Mouse (Mus musculus) neural tube, embryonic 14.5 days (tissue): ENCODE measurements around the gene Irf8. TPM values are rescaled to one million over a fixed set of nuclear protein-coding genes. Genes with fewer than 3 reads are reported as not detected.

Experiments
- ATAC-seq: fragments of 200-750 bp; cut with Nextera tagmentation; 2 replicates; pipeline ENCODE4 v1.8.0; 2017; ENCODE audit warnings: low read depth, mild to moderate bottlenecking, moderate TSS enrichment, moderate library complexity
- H3K27ac ChIP-seq: fragments of 300-500 bp; sonication (generic); 2 replicates; pipeline ENCODE4 v1.5.1; 2014; ENCODE audit warnings: low read depth, mild to moderate bottlenecking, control low read depth, low read length, moderate library complexity, mixed read lengths
- H3K27me3 ChIP-seq: fragments of 300-500 bp; sonication (generic); 2 replicates; pipeline ENCODE4 v1.6.1; 2014; ENCODE audit warnings: low read length; ENCODE audit not compliant: control insufficient read depth, insufficient read depth
- H3K36me3 ChIP-seq: fragments of 300-500 bp; sonication (generic); 2 replicates; pipeline ENCODE4 v1.6.1; 2014; ENCODE audit warnings: low read length, mixed read lengths; ENCODE audit not compliant: control insufficient read depth, insufficient read depth
- H3K4me1 ChIP-seq: fragments of 300-500 bp; sonication (generic); 2 replicates; pipeline ENCODE4 v1.6.1; 2014; ENCODE audit warnings: low read length; ENCODE audit not compliant: control insufficient read depth, insufficient read depth
- H3K4me2 ChIP-seq: fragments of 300-500 bp; sonication (generic); 2 replicates; pipeline ENCODE4 v1.6.1; 2014; ENCODE audit warnings: mild to moderate bottlenecking, low read depth, low read length, control low read depth
- H3K4me3 ChIP-seq: fragments of 300-500 bp; sonication (generic); 2 replicates; pipeline ENCODE4 v1.5.1; 2014; ENCODE audit warnings: low read depth, low read length, control low read depth, mixed read lengths
- H3K9ac ChIP-seq: fragments of 300-500 bp; sonication (generic); replicated peaks from 2 replicates; pipeline ENCODE4 v1.6.1; 2014; ENCODE audit warnings: low read depth, mild to moderate bottlenecking, control low read depth, low read length, mixed read lengths
- H3K9me3 ChIP-seq: fragments of 300-500 bp; sonication (generic); 2 replicates; pipeline ENCODE4 v1.6.1; 2016; ENCODE audit warnings: low read length; ENCODE audit not compliant: control insufficient read depth
- WGBS: fragments of 180-500 bp; shearing (Covaris S2); extraction: QIAGEN DNeasy Blood & Tissue Kit; methylation state at CpG from one replicate; pipeline ENCODE4 v1.1.7; 2014; 5-methylcytosine and 5-hydroxymethylcytosine counted together
- polyA plus RNA-seq: library from polyadenylated mRNA; unstranded; fragments of >200 nt; fragmentation: Nextera tagmentation; extraction: Ambion mirVana; gene quantifications from 2 replicates; pipeline ENCODE4 v1.2.1, GENCODE M21; 2014

Irf8 gene
- polyA plus RNA-seq, 1 experiment from 2014 or later: 1.5 TPM

GRCm38 (mm10) chr8:120741815-120742530 lies 5.8 kb downstream of the Irf8 start:
- no peaks in the 10 kb centered on the region for H3K36me3 ChIP-seq
- WGBS: 93% methylated on average over 15 of the region's 15 CpGs
- no peak overlapping the region for H3K4me3 ChIP-seq

GRCm38 (mm10) chr8:120743149-120743897 lies 7.2 kb downstream of the Irf8 start:
- 44% methylated on average over 12 of the region's 12 CpGs for WGBS
- H3K27me3 ChIP-seq: no peaks in the 10 kb centered on the region
- no peak for ATAC-seq

More at GRCm38 (mm10) chr8:120741815-120742530, 5.8 kb downstream of the Irf8 start:
- Histone ChIP-seq H3K9ac (no peak overlapping the region), H3K4me2 (no peak overlapping the region), H3K27me3 (no peaks in the 10 kb centered on the region), H3K9me3 (no peaks in the 10 kb centered on the region), H3K4me1 (no peaks in the 10 kb centered on the region), H3K27ac (no peak overlapping the region)
- no peak for ATAC-seq

DNA sequence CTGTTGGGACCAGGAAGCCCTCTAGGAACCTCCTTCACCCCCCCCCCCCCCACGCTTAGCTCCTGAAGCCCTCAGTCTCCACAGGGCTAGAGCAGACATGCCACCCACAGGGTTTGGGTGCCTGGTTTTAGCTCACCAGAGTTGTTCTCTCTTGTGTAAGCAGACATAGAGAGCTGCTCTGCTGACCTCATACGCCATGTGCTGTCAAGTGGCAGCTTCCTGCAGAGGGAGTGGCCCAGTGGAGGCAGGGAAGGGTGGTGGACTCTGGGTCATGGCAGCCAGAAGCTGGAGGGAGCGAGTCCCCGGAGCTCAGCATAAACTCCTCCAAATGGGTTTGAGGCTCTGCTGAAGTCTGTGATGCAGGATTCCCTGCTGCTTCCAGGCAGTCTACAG lies 7.7 kb downstream of the Irf8 start:
- no peaks in the 10 kb centered on the region for H3K27me3 ChIP-seq
- no peak for ATAC-seq
- no peaks in the 10 kb centered on the region for H3K9me3 ChIP-seq
- H3K36me3 ChIP-seq: no peaks in the 10 kb centered on the region
- no peak overlapping the region for H3K4me3 ChIP-seq
- H3K9ac ChIP-seq: no peak overlapping the region
- H3K4me1 ChIP-seq: no peaks in the 10 kb centered on the region
- no peak overlapping the region for H3K27ac ChIP-seq
- 58% methylated on average over 4 of the region's 4 CpGs for WGBS
- no peak overlapping the region for H3K4me2 ChIP-seq

More at GRCm38 (mm10) chr8:120743149-120743897, 7.2 kb downstream of the Irf8 start:
- H3K4me1 ChIP-seq: no peaks in the 10 kb centered on the region
- H3K36me3 ChIP-seq: no peaks in the 10 kb centered on the region
- H3K9me3 ChIP-seq: no peaks in the 10 kb centered on the region
- no peak overlapping the region for H3K27ac ChIP-seq
- H3K4me2 ChIP-seq: no peak overlapping the region
- H3K9ac ChIP-seq: no peak overlapping the region
- H3K4me3 ChIP-seq: no peak overlapping the region

DNA sequence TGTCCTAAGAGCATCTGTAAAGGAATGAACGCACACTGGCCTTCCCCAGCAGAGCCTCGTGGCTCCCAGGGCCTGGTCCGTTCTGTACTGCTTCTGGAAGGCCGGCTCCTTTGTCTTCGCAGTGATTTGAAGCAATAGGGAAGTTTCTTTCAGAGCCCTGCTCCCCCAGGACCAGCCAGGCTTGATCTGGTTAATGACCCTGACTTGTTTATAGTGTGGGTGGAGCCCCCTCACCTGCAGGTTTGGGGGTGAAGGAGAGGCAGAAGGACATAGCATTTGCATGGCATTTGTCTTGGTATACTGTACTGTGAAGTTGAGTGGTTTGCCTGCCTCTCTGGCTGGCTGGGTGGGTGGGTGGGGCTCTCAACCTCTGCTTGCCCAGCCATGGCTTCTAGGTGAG lies 8.3 kb downstream of the Irf8 start:
- Histone ChIP-seq H3K4me3 (no peak overlapping the region), H3K4me1 (no peaks in the 10 kb centered on the region), H3K9me3 (no peaks in the 10 kb centered on the region), H3K4me2 (no peak overlapping the region), H3K36me3 (no peaks in the 10 kb centered on the region), H3K27ac (no peak overlapping the region), H3K9ac (no peak overlapping the region), H3K27me3 (no peaks in the 10 kb centered on the region)
- WGBS: 40% methylated on average over 5 of the region's 5 CpGs
- no peak for ATAC-seq

GRCm38 (mm10) chr8:120745226-120745625 lies 9.1 kb downstream of the Irf8 start:
- H3K9me3 ChIP-seq: no peaks in the 10 kb centered on the region

GRCm38 (mm10) chr8:120746007-120746701 lies 10.0 kb downstream of the Irf8 start:
- no peaks in the 10 kb centered on the region for H3K36me3 ChIP-seq
- 81% methylated on average over 18 of the region's 18 CpGs for WGBS
- ATAC-seq: no peak
- no peak overlapping the region for H3K4me2 ChIP-seq
- H3K4me1 ChIP-seq: no peaks in the 10 kb centered on the region
- no peak overlapping the region for H3K4me3 ChIP-seq
- no peak overlapping the region for H3K9ac ChIP-seq
- no peak overlapping the region for H3K27ac ChIP-seq
- H3K9me3 ChIP-seq: no peaks in the 10 kb centered on the region
- H3K27me3 ChIP-seq: no peaks in the 10 kb centered on the region

More at GRCm38 (mm10) chr8:120745226-120745625, 9.1 kb downstream of the Irf8 start:
- Histone ChIP-seq H3K4me1 (no peaks in the 10 kb centered on the region), H3K27ac (no peak overlapping the region), H3K9ac (no peak overlapping the region), H3K4me3 (no peak overlapping the region), H3K36me3 (no peaks in the 10 kb centered on the region), H3K27me3 (no peaks in the 10 kb centered on the region), H3K4me2 (no peak overlapping the region)
- WGBS: 59% methylated on average over 7 of the region's 7 CpGs
- ATAC-seq: no peak

DNA sequence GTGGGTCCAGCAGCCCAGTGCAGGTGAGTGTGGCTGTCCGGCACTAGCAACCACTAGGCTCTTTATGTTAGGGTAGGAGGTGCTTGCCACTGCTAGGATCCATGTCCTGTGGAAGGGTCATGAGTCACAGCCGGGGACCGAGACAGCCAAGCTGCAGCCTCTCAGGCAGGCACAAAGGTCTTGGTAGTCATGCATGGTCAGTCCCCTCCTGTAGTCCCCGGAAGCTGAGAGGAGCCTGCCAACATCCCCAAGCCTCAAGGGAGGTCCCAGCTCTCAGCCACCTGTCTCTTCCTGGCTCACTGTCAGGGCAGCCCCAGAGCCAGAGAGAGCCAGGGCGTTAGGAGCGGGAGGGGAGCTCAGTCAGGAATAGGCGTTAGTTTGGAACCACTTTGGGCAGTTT lies 11.1 kb downstream of the Irf8 start:
- Histone ChIP-seq H3K27ac (no peak overlapping the region), H3K4me2 (no peak overlapping the region), H3K9me3 (no peaks in the 10 kb centered on the region), H3K9ac (no peak overlapping the region), H3K27me3 (no peaks in the 10 kb centered on the region), H3K4me3 (no peak overlapping the region), H3K36me3 (no peaks in the 10 kb centered on the region), H3K4me1 (no peaks in the 10 kb centered on the region)
- WGBS: 85% methylated on average over 7 of the region's 7 CpGs
- no peak for ATAC-seq

DNA sequence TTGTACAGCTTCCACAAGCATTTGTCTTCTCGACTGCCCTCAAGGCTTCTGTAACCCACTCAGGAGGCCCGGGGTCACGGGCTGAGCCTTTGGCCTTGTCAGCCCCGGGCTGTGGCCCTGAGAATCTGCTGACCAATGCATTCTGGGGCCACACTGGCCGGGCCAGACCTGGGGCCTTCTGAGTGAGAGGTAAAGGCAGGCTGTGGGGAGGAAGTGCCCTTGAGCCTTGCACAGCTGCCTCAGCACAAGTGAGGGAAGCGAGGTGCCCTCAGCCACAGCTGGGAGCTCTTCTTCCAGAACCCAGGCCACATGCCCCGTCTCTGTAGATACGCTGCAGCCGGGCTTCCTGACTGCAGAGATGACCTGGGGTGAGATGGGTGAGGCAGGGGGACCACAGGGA lies 14.5 kb downstream of the Irf8 start:
- no peaks in the 10 kb centered on the region; the same call in 1 of the 2 replicates for H3K27me3 ChIP-seq
- H3K36me3 ChIP-seq: no peaks in the 10 kb centered on the region
- ATAC-seq: no peak
- no peak overlapping the region for H3K4me3 ChIP-seq
- H3K4me2 ChIP-seq: no peak overlapping the region
- H3K4me1 ChIP-seq: no peaks in the 10 kb centered on the region; the same call in 1 of the 2 replicates
- no peak overlapping the region for H3K27ac ChIP-seq
- WGBS: 89% methylated on average over 9 of the region's 9 CpGs
- H3K9me3 ChIP-seq: no peaks in the 10 kb centered on the region
- no peak overlapping the region for H3K9ac ChIP-seq
